Mouse (Mus musculus) kidney, adult 2 months (tissue): ENCODE measurements around the gene Serpinb9. TPM values are rescaled to one million over a fixed set of nuclear protein-coding genes. Genes with fewer than 3 reads are reported as not detected.
A peak's percentile ranks its signal among the peaks of the same experiment; 100 is the strongest.

Source experiments
- DNase-seq: peaks from one replicate; pipeline ENCODE4 v3.0.0; 2021
- H3K27ac ChIP-seq: fragments of 200-500 bp; 2 replicates; pipeline ENCODE4 v1.5.1; 2012; ENCODE audit warnings: low read depth, low read length, control low read depth, inconsistent platforms; ENCODE audit not compliant: insufficient read depth
- H3K27me3 ChIP-seq: fragments of 200-500 bp; replicated peaks from 2 replicates; pipeline ENCODE4 v1.6.1; 2012; ENCODE audit warnings: mild to moderate bottlenecking, moderate library complexity, low read length, inconsistent platforms; ENCODE audit not compliant: control insufficient read depth, insufficient read depth
- H3K36me3 ChIP-seq: fragments of 200-500 bp; 2 replicates; pipeline ENCODE4 v1.6.1; 2012; ENCODE audit warnings: mild to moderate bottlenecking, moderate library complexity, low read length, inconsistent platforms; ENCODE audit not compliant: control insufficient read depth, insufficient read depth
- H3K4me1 ChIP-seq: fragments of 200-500 bp; 2 replicates; pipeline ENCODE4 v1.6.1; 2011; ENCODE audit warnings: low read length; ENCODE audit not compliant: control insufficient read depth, insufficient read depth
- H3K4me3 ChIP-seq: fragments of 200-500 bp; 2 replicates; pipeline ENCODE4 v1.5.1; 2011; ENCODE audit warnings: mild to moderate bottlenecking, low read depth, low read length, control low read depth; ENCODE audit not compliant: insufficient read depth
- CTCF ChIP-seq: fragments of 200-500 bp; conservative IDR thresholded peaks from 2 replicates; pipeline ENCODE4 v1.5.1; 2011; ENCODE audit warnings: low read depth, mild to moderate bottlenecking, control low read depth, low read length, moderate library complexity, mixed read lengths; ENCODE audit not compliant: insufficient read depth, insufficient read length
- POLR2A ChIP-seq: fragments of 200-500 bp; IDR thresholded peaks from one replicate; pipeline ENCODE4 v1.6.1; 2011; ENCODE audit warnings: low read depth, low read length, control low read depth
- WGBS: fragments of 180-500 bp; shearing (Covaris S2); methylation state at CpG from one replicate; pipeline ENCODE4 v1.1.7; 2018; 5-methylcytosine and 5-hydroxymethylcytosine counted together
- polyA plus RNA-seq: library from polyadenylated mRNA; depleted of rRNA; stranded (reverse); fragments of >200 nt; gene quantifications from 2 replicates; pipeline ENCODE4 v1.2.3, GENCODE M21; 2012; rRNA removed

Gene Serpinb9
- polyA plus RNA-seq, 1 experiment, result 14.2 TPM

DNA sequence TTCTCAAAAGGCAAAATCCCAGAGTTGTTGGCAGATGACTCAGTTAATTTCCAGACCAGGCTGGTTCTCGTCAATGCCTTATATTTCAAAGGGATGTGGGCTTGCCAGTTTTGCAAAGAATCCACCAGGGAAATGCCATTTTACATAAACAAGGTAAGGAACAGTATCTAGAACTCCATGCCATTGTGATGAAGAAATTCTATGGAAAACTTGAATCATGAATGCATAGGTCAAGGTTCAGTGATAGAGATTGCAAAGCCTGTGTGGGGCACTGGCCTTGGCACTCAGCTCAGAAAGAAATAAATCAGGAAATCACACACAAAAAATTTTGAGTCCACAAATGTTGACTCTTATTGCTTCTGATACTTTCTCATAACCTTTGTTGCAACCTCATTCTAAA, 32.5 kb downstream of the Serpinb9 start:
- 83% methylated on average over 1 of the region's 1 CpGs for WGBS
- DNase-seq, result no peak
- TF ChIP-seq CTCF (no peak), POLR2A (no peak)
- Histone ChIP-seq H3K4me1 (no peaks in the 10 kb centered on the region), H3K27ac (no peak overlapping the region), H3K27me3 (no peaks in the 10 kb centered on the region), H3K36me3 (no peaks in the 10 kb centered on the region), H3K4me3 (no peak overlapping the region)

DNA sequence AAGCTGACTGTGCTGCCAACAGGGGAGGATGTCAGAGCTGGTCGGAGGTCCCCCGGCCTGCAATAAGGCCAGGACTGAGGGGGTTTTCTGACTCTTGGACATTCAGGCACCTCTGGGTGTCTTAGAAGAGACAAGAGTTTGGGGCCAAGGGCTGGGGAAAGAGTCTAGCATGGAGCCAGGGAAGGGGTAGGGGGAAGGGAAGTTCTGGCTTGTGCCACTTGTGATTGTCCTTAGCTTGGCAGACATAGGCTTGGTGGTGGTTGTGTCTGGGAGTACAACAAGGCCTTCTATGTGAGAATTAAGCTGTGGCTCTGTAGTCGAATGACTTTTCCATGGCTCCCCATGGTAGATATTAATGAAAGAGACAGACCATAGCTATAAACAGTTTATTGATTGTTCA, 40.5 kb downstream of the Serpinb9 start:
- no peak overlapping the region for H3K4me3 ChIP-seq
- no peak overlapping the region for H3K27ac ChIP-seq
- H3K36me3 ChIP-seq, result no peaks in the 10 kb centered on the region
- no peak for DNase-seq
- 92% methylated on average over 3 of the region's 3 CpGs for WGBS
- H3K27me3 ChIP-seq, result no peaks in the 10 kb centered on the region
- TF ChIP-seq POLR2A, result no peak
- no peak for TF ChIP-seq CTCF
- no peaks in the 10 kb centered on the region for H3K4me1 ChIP-seq

DNA sequence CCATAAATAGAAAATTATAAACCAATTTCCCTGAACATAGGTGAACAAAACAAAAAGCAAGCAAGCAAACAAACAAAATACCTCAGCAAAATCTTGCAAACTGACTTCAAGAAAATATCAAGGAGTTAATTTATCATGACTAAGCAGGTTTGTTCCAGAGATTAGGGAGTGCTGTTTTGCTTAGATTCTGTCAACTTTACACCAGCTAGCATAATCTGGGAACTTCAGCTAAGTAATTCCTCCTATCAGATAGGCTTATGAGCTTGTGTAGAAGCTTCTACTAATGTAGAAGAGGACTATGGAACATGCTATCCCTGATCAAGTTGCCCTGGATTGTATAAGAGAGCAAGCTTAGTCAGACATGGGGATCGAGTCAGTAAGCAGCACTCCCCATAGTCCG, 44.2 kb downstream of the Serpinb9 start:
- H3K27ac ChIP-seq, result no peak overlapping the region
- H3K4me3 ChIP-seq, result no peak overlapping the region
- H3K36me3 ChIP-seq, result no peaks in the 10 kb centered on the region
- TF ChIP-seq CTCF (no peak), POLR2A (no peak)
- no peaks in the 10 kb centered on the region for H3K27me3 ChIP-seq
- DNase-seq, result no peak
- no peaks in the 10 kb centered on the region for H3K4me1 ChIP-seq
- 86% methylated on average over 2 of the region's 2 CpGs for WGBS

GRCm38 (mm10) chr13:33048187-33048586, 45.1 kb downstream of the Serpinb9 start:
- no peaks in the 10 kb centered on the region for H3K27me3 ChIP-seq
- TF ChIP-seq CTCF, result no peak
- no peak for TF ChIP-seq POLR2A
- no peak overlapping the region for H3K4me3 ChIP-seq
- no peaks in the 10 kb centered on the region for H3K36me3 ChIP-seq
- no peak for DNase-seq
- 68% methylated on average over 4 of the region's 4 CpGs for WGBS
- no peaks in the 10 kb centered on the region for H3K4me1 ChIP-seq
- H3K27ac ChIP-seq, result no peak overlapping the region

DNA sequence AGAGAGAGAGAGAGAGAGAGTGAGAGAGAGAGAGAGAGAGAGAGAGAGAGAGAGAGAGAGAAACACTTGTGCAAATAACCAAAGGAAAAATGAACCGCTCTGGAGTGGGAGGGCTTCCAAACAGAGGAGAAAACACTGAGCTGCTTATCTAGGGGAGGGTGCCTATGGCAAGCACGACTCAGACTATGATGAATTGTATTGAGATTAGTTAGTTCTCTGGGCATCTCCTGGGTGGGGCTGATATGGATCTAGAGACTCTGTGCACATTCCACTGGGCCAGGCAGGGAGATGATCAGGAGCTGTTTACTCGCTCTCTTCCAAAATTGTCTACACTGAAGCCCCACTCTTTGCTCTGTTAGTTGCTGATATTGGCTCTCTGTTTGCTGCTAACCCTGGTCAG, 48.6 kb downstream of the Serpinb9 start:
- WGBS, result 67% methylated on average over 3 of the region's 3 CpGs
- TF ChIP-seq CTCF (no peak), POLR2A (no peak)
- Histone ChIP-seq H3K27ac (no peak overlapping the region), H3K4me3 (no peak overlapping the region), H3K36me3 (no peaks in the 10 kb centered on the region), H3K27me3 (no peaks in the 10 kb centered on the region), H3K4me1 (no peaks in the 10 kb centered on the region)
- no peak for DNase-seq

GRCm38 (mm10) chr13:33063048-33063447, 60.0 kb downstream of the Serpinb9 start:
- WGBS, result 32% methylated on average over 1 of the region's 1 CpGs
- Histone ChIP-seq H3K4me3 (no peak overlapping the region), H3K4me1 (no peaks in the 10 kb centered on the region), H3K36me3 (no peaks in the 10 kb centered on the region), H3K27ac (no peak overlapping the region), H3K27me3 (no peaks in the 10 kb centered on the region)
- DNase-seq, result peak; percentile 10
- TF ChIP-seq CTCF (no peak), POLR2A (no peak)

Other genes starting within 250 kb of the Serpinb9 start
- gene Mylk4, start 219.3 kb upstream of the Serpinb9 start, polyA plus RNA-seq, result 0.12 and 0.66 TPM in 2 replicates
- 25.5 and 27.6 TPM in 2 replicates for gene Wrnip1, start 201.2 kb upstream of the Serpinb9 start, polyA plus RNA-seq
- not detected in 2 replicates for gene D930007J09Rik, start 200.4 kb upstream of the Serpinb9 start, polyA plus RNA-seq
- gene Serpinb1a, start 152.1 kb upstream of the Serpinb9 start, polyA plus RNA-seq, result 6.9 and 7.7 TPM in 2 replicates
- 0.11 TPM in 1 of 2 replicates, not detected in the other for gene Serpinb1c, start 105.0 kb upstream of the Serpinb9 start, polyA plus RNA-seq
- 6.1 and 7.1 TPM in 2 replicates for gene Serpinb6b, start 38.0 kb upstream of the Serpinb9 start, polyA plus RNA-seq
- 0.03 and 0.08 TPM in 2 replicates for gene Serpinb9b, start 24.2 kb downstream of the Serpinb9 start, polyA plus RNA-seq
- not detected in 2 replicates for gene Serpinb1b, start 75.3 kb downstream of the Serpinb9 start, polyA plus RNA-seq
- not detected in 2 replicates for gene Serpinb9c, start 156.5 kb downstream of the Serpinb9 start, polyA plus RNA-seq
- gene Serpinb9d, start 189.7 kb downstream of the Serpinb9 start, polyA plus RNA-seq, result not detected in 2 replicates
- gene Serpinb9e, start 246.4 kb downstream of the Serpinb9 start, polyA plus RNA-seq, result not detected in 2 replicates